Mouse (Mus musculus) CH12.LX (cell line): ENCODE results near the gene Mapk8.

Experiments used
- CTCF ChIP-seq, 2 experiments: IDR thresholded peaks in 1 of 2; conservative IDR thresholded peaks in 1 of 2; 2 replicates each; pipeline ENCODE4 v1.5.1; 2011 to 2012; ENCODE audit warnings: low read depth in 2 of 2, low read length in 2 of 2, improper control_type of control experiment in 1 of 2, inconsistent platforms in 1 of 2, mild to moderate bottlenecking in 1 of 2, moderate library complexity in 1 of 2
- EP300 ChIP-seq: IDR thresholded peaks from 2 replicates; pipeline ENCODE4 v1.6.1; 2011; ENCODE audit warnings: low read length, improper control_type of control experiment
- ETS1 ChIP-seq: conservative IDR thresholded peaks from 2 replicates; pipeline ENCODE4 v1.6.1; 2012; ENCODE audit warnings: low read depth, mild to moderate bottlenecking, inconsistent platforms, low read length, improper control_type of control experiment, moderate library complexity
- JUND ChIP-seq: conservative IDR thresholded peaks from 2 replicates; pipeline ENCODE4 v1.6.1; 2011; ENCODE audit warnings: low read depth, low read length, improper control_type of control experiment
- POLR2A ChIP-seq: IDR thresholded peaks from 2 replicates; pipeline ENCODE4 v1.6.1; 2011; ENCODE audit warnings: low read depth, mild to moderate bottlenecking, improper control_type of control experiment, low read length
- POLR2AphosphoS2 ChIP-seq: IDR thresholded peaks from 2 replicates; pipeline ENCODE4 v1.6.1; 2011; ENCODE audit warnings: low read depth, low read length, improper control_type of control experiment
- UBTF ChIP-seq: IDR thresholded peaks from 2 replicates; pipeline ENCODE4 v1.6.1; 2012; ENCODE audit warnings: low read depth, mild to moderate bottlenecking, inconsistent platforms, low read length, improper control_type of control experiment, moderate library complexity
- USF1 ChIP-seq: IDR thresholded peaks from 2 replicates; pipeline ENCODE4 v1.6.1; 2014; ENCODE audit warnings: low read depth, mild to moderate bottlenecking, inconsistent platforms, low read length, improper control_type of control experiment
- ZC3H11A ChIP-seq: IDR thresholded peaks from 2 replicates; pipeline ENCODE4 v1.6.1; 2012; ENCODE audit warnings: low read depth, mild to moderate bottlenecking, inconsistent platforms, low read length, improper control_type of control experiment

DNA sequence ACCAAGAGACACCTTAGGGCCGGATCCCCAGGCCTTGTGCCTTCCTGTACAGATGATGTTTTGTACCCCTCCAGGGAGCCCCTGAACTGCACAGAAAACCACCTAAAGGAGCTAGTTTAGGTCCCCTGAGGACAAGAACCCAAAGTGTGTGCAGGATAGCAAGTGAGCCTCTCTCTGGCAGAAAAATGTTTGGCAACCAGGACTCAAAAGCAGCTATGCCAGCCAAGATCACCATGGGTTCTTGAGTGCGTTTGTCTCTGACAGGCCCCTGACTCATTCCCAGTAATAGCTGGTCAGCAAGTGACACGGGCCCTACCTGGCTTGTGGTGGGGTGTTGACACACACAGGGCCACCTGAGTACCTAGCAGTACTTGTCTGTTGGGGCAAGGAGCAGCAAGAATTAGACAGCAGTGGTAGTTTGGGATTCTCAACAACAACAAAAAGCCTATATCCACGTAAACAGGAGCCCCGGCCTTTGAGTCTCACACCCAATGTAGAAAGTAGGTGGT lies 117.6 kb downstream of the Mapk8 start:
- TF ChIP-seq POLR2A (no peak), JUND (no peak), CTCF (conservative IDR thresholded peaks at IDR 0.05 in 1 of 2, IDR thresholded peaks at IDR 0.05 in 1 of 2; ENCODE audit: low read depth in 2 of 2, low read length in 2 of 2) (no peak), UBTF (no peak), ETS1 (no peak), USF1 (no peak), ZC3H11A (no peak), EP300 (no peak), POLR2AphosphoS2 (no peak)
